Comparison of ENCODE assay signal across 8 mouse cellular contexts in the genomic region with DNA sequence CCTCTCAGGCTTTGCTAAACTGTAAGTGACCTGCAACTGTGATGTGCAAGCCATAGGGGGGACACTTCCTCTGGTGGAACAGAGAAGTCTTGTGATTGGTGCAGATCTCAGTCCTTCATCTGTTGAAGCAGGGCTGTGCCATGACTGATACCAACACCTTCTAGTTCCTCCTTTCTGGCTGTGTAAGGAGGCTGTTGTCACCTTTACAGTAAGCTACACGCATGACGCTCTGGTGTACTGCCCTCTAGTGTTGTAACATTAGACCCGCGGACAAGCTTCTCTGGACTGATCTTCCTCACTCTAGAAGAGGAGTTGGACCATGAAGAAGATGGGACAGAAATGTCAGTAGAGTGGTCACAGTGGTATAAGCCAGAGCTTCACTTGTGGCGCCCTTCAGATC. TPM values are rescaled to one million over a fixed set of nuclear protein-coding genes. Genes with fewer than 3 reads are reported as not detected.
DNase-seq lines count a peak whose midpoint lies in the region; ATAC-seq and TF ChIP-seq lines count a peak whose summit lies in the region.

No protein-coding gene starts in this region.

- 37% methylated on average over 5 of the region's 5 CpGs for WGBS in liver, adult 2 months
- WGBS in small intestine, adult 2 months = 37% methylated on average over 5 of the region's 5 CpGs
- 53% methylated on average over 5 of the region's 5 CpGs for WGBS in forebrain, embryonic 11.5 days

- H3K27ac ChIP-seq in liver, adult 2 months (replicated peaks; ENCODE audit: insufficient read depth, low read depth, low read length) = no peak overlapping the region
- H3K27ac ChIP-seq in small intestine, adult 2 months (ENCODE audit: insufficient read depth, low read depth, low read length) = no peak overlapping the region
- H3K27ac ChIP-seq in forebrain, embryonic 11.5 days (ENCODE audit: low read depth, low read length) = no peak overlapping the region

- TF ChIP-seq CTCF in liver, adult 2 months (IDR thresholded peaks at IDR 0.05; ENCODE audit: low read depth, low read length) = peak; percentile 38; the same call in 1 of the 2 replicates
- 0 out of 2 replicates have a peak, but pooled peaks have one; percentile 20 for TF ChIP-seq CTCF in small intestine, adult 2 months (IDR thresholded peaks at IDR 0.05; ENCODE audit: extremely low read depth, insufficient read length, insufficient replicate concordance, low read depth, low read length)

- no peaks in the 10 kb centered on the region for H3K36me3 ChIP-seq in liver, adult 2 months (ENCODE audit: control insufficient read depth, insufficient read depth, low read length)
- no peaks in the 10 kb centered on the region for H3K36me3 ChIP-seq in small intestine, adult 2 months (ENCODE audit: control insufficient read depth, insufficient read depth, low read length)
- H3K36me3 ChIP-seq in forebrain, embryonic 11.5 days (ENCODE audit: control insufficient read depth, insufficient read depth, low read length) = no peaks in the 10 kb centered on the region

- no peak overlapping the region for H3K4me3 ChIP-seq in liver, adult 2 months (ENCODE audit: insufficient read depth, low read depth, low read length)
- H3K4me3 ChIP-seq in small intestine, adult 2 months (ENCODE audit: low read depth, low read length) = no peak overlapping the region
- H3K4me3 ChIP-seq in forebrain, embryonic 11.5 days (ENCODE audit: low read depth, low read length) = no peak overlapping the region

- ATAC-seq in forebrain, embryonic 11.5 days (replicated peaks; ENCODE audit: low FRiP score) = no peak

- no peaks in the 10 kb centered on the region for H3K27me3 ChIP-seq in liver, adult 2 months (ENCODE audit: control insufficient read depth, insufficient read depth, low read length)
- no peaks in the 10 kb centered on the region for H3K27me3 ChIP-seq in small intestine, adult 2 months (ENCODE audit: control insufficient read depth, insufficient read depth, low read length)
- H3K27me3 ChIP-seq in forebrain, embryonic 11.5 days (ENCODE audit: control insufficient read depth, insufficient read depth, low read length) = no peaks in the 10 kb centered on the region

- H3K4me2 ChIP-seq in forebrain, embryonic 11.5 days (ENCODE audit: low read depth, low read length, severe bottlenecking) = no peak overlapping the region

- no peak overlapping the region for H3K9ac ChIP-seq in liver, adult 2 months (ENCODE audit: low read depth, low read length)
- no peak overlapping the region for H3K9ac ChIP-seq in forebrain, embryonic 11.5 days (ENCODE audit: low read length)

- peak; percentile 14 to 70 for DNase-seq in adrenal gland, adult (ENCODE audit: inconsistent age in 2 of 2, low spot score in 1 of 2)
- DNase-seq in adrenal gland, postnatal 4 days (ENCODE audit: low spot score in 2 of 2) = no peak
- DNase-seq in liver, adult 2 months (ENCODE audit: extremely low read depth, low read depth, low spot score) = peak; percentile 51
- DNase-seq in liver = no peak
- DNase-seq in kidney, adult 9 months = peak; percentile 34
- DNase-seq in forebrain, embryonic 11.5 days (ENCODE audit: low spot score) = no peak
- no peak for DNase-seq in layer of hippocampus, postnatal 25 days (ENCODE audit: extremely low spot score in 1 of 2, low spot score in 1 of 2)

- TF ChIP-seq POLR2A in liver, adult 2 months (IDR thresholded peaks at IDR 0.05; ENCODE audit: extremely low read depth, insufficient read depth, low read length) = no peak
- TF ChIP-seq POLR2A in small intestine, adult 2 months (IDR thresholded peaks at IDR 0.05; ENCODE audit: low read depth, low read length) = no peak

- no peaks in the 10 kb centered on the region for H3K9me3 ChIP-seq in forebrain, embryonic 11.5 days (ENCODE audit: control insufficient read depth, low read length)

- H3K4me1 ChIP-seq in liver, adult 2 months (ENCODE audit: control insufficient read depth, insufficient read depth, low read length) = no peaks in the 10 kb centered on the region
- H3K4me1 ChIP-seq in small intestine, adult 2 months (ENCODE audit: control insufficient read depth, insufficient read depth, insufficient read length, low read length) = no peaks in the 10 kb centered on the region
- no peaks in the 10 kb centered on the region for H3K4me1 ChIP-seq in forebrain, embryonic 11.5 days (replicated peaks; ENCODE audit: control insufficient read depth, insufficient read depth, low read length)

- H3K79me2 ChIP-seq in liver, adult 2 months (ENCODE audit: control insufficient read depth, insufficient read depth, low read length) = no peaks in the 10 kb centered on the region

RNA-seq across cellular contexts. Expression of gene Cmc1, which starts 18.6 kb away (rescaled TPM):
- 10 to 100 TPM; 32.8 to 40.3 TPM for total RNA-seq in adrenal gland, postnatal 4 days (2021)
- 11.5 and 15.9 TPM in 2 replicates for total RNA-seq in liver, adult 2 months (2014; rRNA removed)
- 2.6 and 3.1 TPM in 2 replicates for polyA plus RNA-seq in liver, adult 2 months (2012; rRNA removed)
- 0.27 and 0.39 TPM in 2 replicates for polyA plus RNA-seq in small intestine, adult 2 months (2012; rRNA removed)
- 30.8 and 37.5 TPM in 2 replicates for polyA plus RNA-seq in forebrain, embryonic 11.5 days (2014; fragmentation: Nextera tagmentation; extraction: Ambion mirVana)
- total RNA-seq in layer of hippocampus, postnatal 25 days (2021) = 10 to 100 TPM in 1 of 2 experiments, 1 to 10 TPM in 1; 9.5 to 11.5 TPM

Comparison
In these comparisons a context has a peak if more than half of its experiments do, and no peak if none do; other contexts are left out.
1. DNase-seq: peak in adrenal gland, adult (2 of 2), liver, adult 2 months (single experiment) and kidney, adult 9 months (single experiment); none in adrenal gland, postnatal 4 days (0 of 2), liver (single experiment), forebrain, embryonic 11.5 days (single experiment) and layer of hippocampus, postnatal 25 days (0 of 2).